Mouse (Mus musculus) cerebellum, adult 18-20 months (tissue): ENCODE data around the gene Naaladl1.
"Not testable (repeated sequence)": the region's sequence is repeated elsewhere in the genome, so short reads cannot be mapped to it uniquely, and the experiment has no call there.

Experiments
- DNase-seq, 2 experiments: peaks; one replicate each; pipeline ENCODE4 v3.0.0; 2021

Naaladl1 gene

DNA sequence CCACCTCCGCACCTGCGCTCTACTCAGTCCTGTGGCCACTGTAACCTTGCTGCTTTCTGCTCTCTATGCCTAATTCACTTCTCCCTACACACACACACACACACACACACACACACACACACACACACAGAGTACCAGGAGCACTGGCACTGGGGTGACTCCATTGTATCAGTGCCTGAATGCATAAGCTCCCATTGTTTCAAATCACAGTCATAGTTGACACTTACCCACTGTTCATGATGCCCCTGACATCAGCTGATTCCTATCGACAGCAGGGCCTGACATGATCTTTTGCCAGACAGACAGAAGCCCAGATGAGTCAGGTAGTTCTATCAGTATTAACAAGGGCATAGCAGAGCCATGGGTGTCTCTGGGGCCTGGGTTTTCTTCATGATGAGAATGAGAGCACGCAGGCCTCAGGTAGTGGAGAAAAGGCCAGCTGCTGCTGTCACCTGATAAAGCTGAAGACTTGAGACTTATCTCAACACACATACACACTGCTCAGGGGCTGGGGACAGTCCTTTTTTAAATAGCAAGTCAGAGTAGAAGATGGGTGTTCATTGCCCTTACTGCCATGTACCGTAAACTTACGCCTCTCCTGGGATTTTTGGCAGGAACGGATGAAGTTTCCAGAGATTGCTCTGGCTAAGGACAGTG lies 26.7 kb downstream of the Naaladl1 start:
- DNase-seq: no peak

DNA sequence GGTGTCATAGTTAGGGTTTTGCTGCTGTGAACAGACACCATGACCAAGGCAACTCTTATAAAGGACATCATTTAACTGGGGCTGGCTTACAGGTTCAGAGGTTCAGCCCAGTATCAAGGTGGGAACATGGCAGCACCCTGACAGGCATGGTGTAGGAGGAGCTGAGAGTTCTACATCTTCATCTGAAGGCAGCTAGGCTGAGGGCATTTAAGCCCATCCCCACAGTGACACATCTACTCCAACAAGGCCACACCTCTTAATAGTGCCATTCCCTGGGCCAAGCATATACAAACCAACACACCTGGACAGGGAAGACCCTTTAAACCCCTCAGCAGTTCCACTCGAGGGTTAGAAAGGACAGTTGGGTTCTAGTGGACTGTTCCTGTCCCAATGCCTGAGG lies 27.6 kb downstream of the Naaladl1 start:
- DNase-seq: not testable (repeated sequence)

- DNase-seq: no peak
Measured at GRCm38 (mm10) chr19:6136397-6136796, 30.8 kb downstream of the Naaladl1 start.

GRCm38 (mm10) chr19:6139701-6140100 lies 34.1 kb downstream of the Naaladl1 start:
- peak; percentile 39 to 48 for DNase-seq

DNA sequence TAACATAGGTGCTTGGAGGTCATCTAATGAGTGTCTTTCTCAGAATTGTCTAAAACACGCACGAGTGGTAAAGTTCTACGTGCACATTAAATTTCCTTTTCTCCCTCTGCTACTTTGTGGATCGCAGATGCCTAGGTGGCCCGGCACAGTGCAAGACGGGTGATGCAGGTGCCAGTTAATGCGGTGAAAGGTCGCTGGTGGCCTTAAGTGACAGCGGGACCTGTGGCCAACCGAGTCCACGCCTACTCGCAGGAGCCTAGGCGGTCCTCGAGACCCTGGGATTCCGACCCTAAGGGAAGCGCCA lies 34.7 kb downstream of the Naaladl1 start:
- DNase-seq: no peak

GRCm38 (mm10) chr19:6140678-6141393 lies 35.3 kb downstream of the Naaladl1 start, which contains the start of gene Batf2:
Gene Batf2 (plus strand): TSS chr19:6140983.
- DNase-seq: peak; percentile 91 to 93

GRCm38 (mm10) chr19:6141394-6141749 lies 35.8 kb downstream of the Naaladl1 start, which contains the start of gene Arl2:
Gene Arl2 (minus strand): TSS chr19:6141548.
- peak; percentile 85 to 86 for DNase-seq

DNA sequence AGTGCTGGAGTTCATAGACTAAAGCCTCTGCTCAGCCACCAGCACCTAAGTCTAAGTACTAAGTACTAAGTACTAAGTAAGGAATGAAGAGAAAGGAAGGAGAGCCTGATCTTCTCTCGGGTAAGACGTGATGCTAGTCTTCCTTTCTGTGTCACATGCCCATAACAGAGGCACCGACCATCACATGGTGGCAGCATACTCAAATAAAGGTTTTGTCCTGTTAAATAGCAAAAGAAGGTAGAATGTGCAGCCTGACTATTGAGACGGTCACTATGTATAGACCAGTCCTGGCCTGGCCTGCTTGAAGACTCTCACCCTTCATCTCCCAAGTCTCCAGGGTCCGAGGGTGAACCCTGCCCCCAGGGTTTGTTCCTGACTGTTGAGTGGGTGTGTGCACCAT lies 39.3 kb downstream of the Naaladl1 start:
- no peak for DNase-seq

GRCm38 (mm10) chr19:6155174-6155573 lies 49.6 kb downstream of the Naaladl1 start:
- DNase-seq: no peak

- DNase-seq: no peak
Measured at GRCm38 (mm10) chr19:6156372-6156771, 50.8 kb downstream of the Naaladl1 start.

DNA sequence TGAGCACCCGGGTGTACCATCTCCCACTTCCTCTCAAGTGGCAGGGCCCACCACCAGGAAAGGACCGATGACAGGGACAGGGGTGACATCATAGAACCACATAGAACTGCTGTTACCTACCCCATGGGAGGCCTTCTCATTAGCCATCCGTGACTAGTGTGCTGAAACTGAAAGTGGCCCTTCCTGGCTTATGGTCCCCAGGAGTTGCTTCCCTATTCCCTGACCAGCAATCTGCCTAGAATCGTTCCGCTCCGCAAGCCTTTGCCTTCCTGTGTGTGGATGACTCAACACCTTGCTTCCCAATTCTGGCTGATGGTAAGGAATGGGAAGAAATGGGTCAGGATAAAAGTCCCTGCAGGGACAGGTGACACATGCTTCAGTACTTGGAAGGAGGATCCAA lies 51.6 kb downstream of the Naaladl1 start:
- peak; percentile 31 to 36 for DNase-seq

GRCm38 (mm10) chr19:6163872-6164547 lies 58.4 kb downstream of the Naaladl1 start:
- DNase-seq: no peak
